Mouse (Mus musculus) right cerebral cortex, adult 2 months (tissue): ENCODE measurements around the gene Syne1.

ENCODE experiments used
- DNase-seq, 2 experiments: peaks; one replicate each; pipeline ENCODE4 v3.0.0; 2021 to 2022; ENCODE audit warnings: low spot score in 2 of 2

Syne1 gene

GRCm38 (mm10) chr10:5437766-5438165 lies 113.5 kb downstream of the Syne1 start:
- no peak for DNase-seq

GRCm38 (mm10) chr10:5423984-5424383 lies 127.3 kb downstream of the Syne1 start:
- DNase-seq = no peak

GRCm38 (mm10) chr10:5415730-5416129 lies 135.6 kb downstream of the Syne1 start:
- no peak for DNase-seq

GRCm38 (mm10) chr10:5384131-5384776 lies 167.0 kb downstream of the Syne1 start:
- DNase-seq = no peak

GRCm38 (mm10) chr10:5381536-5381935 lies 169.7 kb downstream of the Syne1 start:
- DNase-seq = no peak

- peak; percentile 69 to 76 for DNase-seq
Observed at GRCm38 (mm10) chr10:5378969-5379368, 172.3 kb downstream of the Syne1 start.

- peak in 1 of 2 experiments; percentile 32 for DNase-seq
Observed at GRCm38 (mm10) chr10:5369599-5369998, 181.7 kb downstream of the Syne1 start.

- peak; percentile 44 to 66 for DNase-seq
Observed at GRCm38 (mm10) chr10:5368266-5368665, 183.0 kb downstream of the Syne1 start.

GRCm38 (mm10) chr10:5367465-5368011 lies 183.7 kb downstream of the Syne1 start:
- DNase-seq = peak; percentile 53 to 57

- DNase-seq = peak; percentile 26 to 45
Observed at GRCm38 (mm10) chr10:5360560-5360959, 190.7 kb downstream of the Syne1 start.

- DNase-seq = no peak
Observed at GRCm38 (mm10) chr10:5356614-5357013, 194.7 kb downstream of the Syne1 start.

- no peak for DNase-seq
Observed at GRCm38 (mm10) chr10:5353390-5353789, 197.9 kb downstream of the Syne1 start.

- DNase-seq = no peak
Observed at GRCm38 (mm10) chr10:5346911-5347310, 204.4 kb downstream of the Syne1 start.

GRCm38 (mm10) chr10:5343211-5343610 lies 208.1 kb downstream of the Syne1 start:
- no peak for DNase-seq

GRCm38 (mm10) chr10:5336394-5336793 lies 214.9 kb downstream of the Syne1 start:
- DNase-seq = no peak

GRCm38 (mm10) chr10:5332801-5333200 lies 218.5 kb downstream of the Syne1 start:
- no peak for DNase-seq

- no peak for DNase-seq
Observed at GRCm38 (mm10) chr10:5326716-5327115, 224.6 kb downstream of the Syne1 start.

GRCm38 (mm10) chr10:5323741-5324395 lies 227.4 kb downstream of the Syne1 start:
- no peak for DNase-seq

GRCm38 (mm10) chr10:5322562-5322961 lies 228.7 kb downstream of the Syne1 start:
- no peak for DNase-seq

- DNase-seq = peak; percentile 84
Observed at GRCm38 (mm10) chr10:5317602-5318001, 233.7 kb downstream of the Syne1 start.

- DNase-seq = no peak
Observed at GRCm38 (mm10) chr10:5312437-5312836, 238.8 kb downstream of the Syne1 start.

- no peak for DNase-seq
Observed at GRCm38 (mm10) chr10:5309961-5310713, 241.1 kb downstream of the Syne1 start.
